Mouse (Mus musculus) lung, postnatal 0 days (tissue): ENCODE data around the gene Crocc.

ENCODE experiments used
- CTCF ChIP-seq: IDR thresholded peaks from 2 replicates; pipeline ENCODE4 v1.5.1; 2016; ENCODE audit warnings: antibody characterized with exemption, mild to moderate bottlenecking
- EP300 ChIP-seq: IDR thresholded peaks from 2 replicates; pipeline ENCODE4 v1.6.1; 2016; ENCODE audit warnings: antibody characterized with exemption, mild to moderate bottlenecking, control low read depth

DNA sequence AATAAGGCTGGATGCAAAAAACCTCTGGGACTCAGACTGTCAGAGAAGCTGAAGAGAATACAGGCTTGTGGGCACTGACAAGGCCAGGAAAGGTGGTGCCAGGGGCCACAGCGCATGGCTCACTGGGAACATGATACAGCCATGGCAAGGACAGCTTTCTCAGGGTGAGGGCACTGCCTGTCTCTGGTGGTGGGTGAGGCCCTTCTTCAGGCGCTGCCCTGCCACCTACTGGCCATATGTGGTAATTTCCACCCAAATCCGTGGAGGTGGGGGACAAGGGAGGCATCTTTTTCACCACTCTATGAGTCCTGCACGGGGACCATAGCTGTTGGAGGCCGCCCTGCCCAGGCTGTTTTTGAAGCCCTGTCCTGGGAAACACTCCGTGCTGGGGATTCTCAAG, 28.6 kb downstream of the Crocc start:
- TF ChIP-seq EP300 = no peak
- TF ChIP-seq CTCF = peak; percentile 98
